Mouse (Mus musculus) brain, adult 10 weeks (tissue): ENCODE data around the gene Tmem114. TPM values are rescaled to one million over a fixed set of nuclear protein-coding genes. Genes with fewer than 3 reads are reported as not detected.

Source experiments
- polyA plus RNA-seq: library from polyadenylated mRNA; stranded (reverse); fragments of 350-450 nt; fragmentation: Illumina TruSeq; extraction: RNeasy Lipid Tissue Mini Kit (QIAGEN cat#74804); gene quantifications from one replicate; pipeline ENCODE4 v1.2.3, GENCODE M21; 2015; ENCODE audit warnings: low read depth, low replicate concordance

Tmem114 gene
- 0.98 TPM for polyA plus RNA-seq

GRCm38 (mm10) chr16:8424971-8425330 is at the start of gene Tmem114:
Tmem114 (minus strand) TSS chr16:8425136.

GRCm38 (mm10) chr16:8470603-8471481 is 45.9 kb upstream of the Tmem114 start, which contains the start of gene Mettl22:
Mettl22 (plus strand) TSS chr16:8470788.

Other genes starting within 250 kb of the Tmem114 start
- 27.8 TPM for gene Mettl22, start 45.7 kb upstream of the Tmem114 start, polyA plus RNA-seq
- gene Abat, start 88.3 kb upstream of the Tmem114 start, polyA plus RNA-seq = 194 TPM
- 28.0 TPM for gene Pmm2, start 212.5 kb upstream of the Tmem114 start, polyA plus RNA-seq
- 15.5 TPM for gene Tmem186, start 212.6 kb upstream of the Tmem114 start, polyA plus RNA-seq
- gene Carhsp1, start 247.0 kb upstream of the Tmem114 start, polyA plus RNA-seq = 42.3 TPM